Mouse (Mus musculus) MEL (cell line): ENCODE measurements around the gene Fryl. TPM values are rescaled to one million over a fixed set of nuclear protein-coding genes. Genes with fewer than 3 reads are reported as not detected.

Experiments
- DNase-seq: peaks from one replicate; pipeline ENCODE4 v3.0.0; 2011; ENCODE audit warnings: low read depth, low spot score
- H3K27ac ChIP-seq: 2 replicates; pipeline ENCODE4 v1.5.1; 2012; ENCODE audit warnings: low read depth, mild to moderate bottlenecking, control low read depth, low read length, moderate library complexity; ENCODE audit not compliant: control insufficient read depth
- H3K27me3 ChIP-seq, 2 experiments: fragments of 150-350 bp in 1 of 2; sonication (generic) in 1 of 2; 2 replicates each; pipeline ENCODE4 v1.6.1; 2012; ENCODE audit warnings: low read length in 2 of 2, mild to moderate bottlenecking in 2 of 2, improper control_type of control experiment in 1 of 2, moderate library complexity in 1 of 2; ENCODE audit not compliant: insufficient read depth in 2 of 2, control insufficient read depth in 1 of 2
- H3K36me3 ChIP-seq, 2 experiments: 2 replicates each; pipeline ENCODE4 v1.6.1; 2012 to 2014; ENCODE audit warnings: low read length in 2 of 2, improper control_type of control experiment in 1 of 2, inconsistent platforms in 1 of 2, mild to moderate bottlenecking in 1 of 2; ENCODE audit not compliant: insufficient read depth in 2 of 2, control insufficient read depth in 1 of 2
- H3K4me1 ChIP-seq, 2 experiments: fragments of 150-350 bp in 1 of 2; sonication (generic) in 1 of 2; 2 replicates each; pipeline ENCODE4 v1.6.1; 2012; ENCODE audit warnings: low read length in 2 of 2, improper control_type of control experiment in 1 of 2, mild to moderate bottlenecking in 1 of 2; ENCODE audit not compliant: insufficient read depth in 2 of 2, control insufficient read depth in 1 of 2
- H3K4me3 ChIP-seq, 2 experiments: fragments of 150-350 bp in 1 of 2; sonication (generic) in 1 of 2; 2 replicates each; pipeline ENCODE4 v1.5.1; 2012; ENCODE audit warnings: low read depth in 2 of 2, low read length in 2 of 2, mild to moderate bottlenecking in 2 of 2, moderate library complexity in 2 of 2, control low read depth in 1 of 2, improper control_type of control experiment in 1 of 2; ENCODE audit not compliant: control insufficient read depth in 1 of 2, insufficient read depth in 1 of 2
- H3K79me2 ChIP-seq: 2 replicates; pipeline ENCODE4 v1.6.1; 2012; ENCODE audit warnings: mild to moderate bottlenecking, low read length, moderate library complexity; ENCODE audit not compliant: control insufficient read depth, poor library complexity, insufficient read depth
- H3K9ac ChIP-seq: 2 replicates; pipeline ENCODE4 v1.6.1; 2012; ENCODE audit warnings: low read depth, mild to moderate bottlenecking, control low read depth, low read length, moderate library complexity; ENCODE audit not compliant: control insufficient read depth, poor library complexity, severe bottlenecking
- H3K9me3 ChIP-seq: fragments of 150-350 bp; sonication (generic); replicated peaks from 2 replicates; pipeline ENCODE4 v1.6.1; 2012; ENCODE audit warnings: mild to moderate bottlenecking, low read length, improper control_type of control experiment, moderate library complexity; ENCODE audit not compliant: insufficient read depth
- BHLHE40 ChIP-seq: IDR thresholded peaks from 2 replicates; pipeline ENCODE4 v1.6.1; 2012; ENCODE audit warnings: low read depth, mild to moderate bottlenecking, inconsistent platforms, low read length, improper control_type of control experiment, borderline replicate concordance
- E2F4 ChIP-seq: IDR thresholded peaks from 2 replicates; pipeline ENCODE4 v1.6.1; 2011; ENCODE audit warnings: low read depth, low read length, improper control_type of control experiment, borderline replicate concordance
- ETS1 ChIP-seq: IDR thresholded peaks from 2 replicates; pipeline ENCODE4 v1.6.1; 2012; ENCODE audit warnings: low read depth, mild to moderate bottlenecking, inconsistent platforms, low read length, improper control_type of control experiment, moderate library complexity
- GABPA ChIP-seq: IDR thresholded peaks from 2 replicates; pipeline ENCODE4 v1.6.1; 2012; ENCODE audit warnings: low read depth, mild to moderate bottlenecking, inconsistent platforms, low read length, improper control_type of control experiment, moderate library complexity
- KAT2A ChIP-seq: conservative IDR thresholded peaks from 2 replicates; pipeline ENCODE4 v1.6.1; 2012; ENCODE audit warnings: low read depth, low read length, improper control_type of control experiment, inconsistent platforms
- MAZ ChIP-seq: IDR thresholded peaks from 2 replicates; pipeline ENCODE4 v1.6.1; 2012; ENCODE audit warnings: low read depth, mild to moderate bottlenecking, inconsistent platforms, low read length, improper control_type of control experiment
- MEF2A ChIP-seq: IDR thresholded peaks from 2 replicates; pipeline ENCODE4 v1.6.1; 2014; ENCODE audit warnings: low read depth, mild to moderate bottlenecking, inconsistent platforms, low read length, improper control_type of control experiment; ENCODE audit not compliant: poor library complexity, insufficient replicate concordance, severe bottlenecking; ENCODE audit errors: extremely low read depth
- MYC ChIP-seq: IDR thresholded peaks from 2 replicates; pipeline ENCODE4 v1.6.1; 2011; ENCODE audit warnings: low read depth, mild to moderate bottlenecking, low read length, improper control_type of control experiment, moderate library complexity
- NELFE ChIP-seq: IDR thresholded peaks from 2 replicates; pipeline ENCODE4 v1.6.1; 2011; ENCODE audit warnings: low read depth, low read length, improper control_type of control experiment
- RAD21 ChIP-seq: IDR thresholded peaks from 2 replicates; pipeline ENCODE4 v1.6.1; 2011; ENCODE audit warnings: mild to moderate bottlenecking, low read depth, low read length, improper control_type of control experiment
- RCOR1 ChIP-seq: IDR thresholded peaks from 2 replicates; pipeline ENCODE4 v1.6.1; 2012; ENCODE audit warnings: low read depth, mild to moderate bottlenecking, inconsistent platforms, low read length, improper control_type of control experiment
- SMC3 ChIP-seq: IDR thresholded peaks from 2 replicates; pipeline ENCODE4 v1.6.1; 2011; ENCODE audit warnings: low read depth, low read length, improper control_type of control experiment
- UBTF ChIP-seq: IDR thresholded peaks from 2 replicates; pipeline ENCODE4 v1.6.1; 2012; ENCODE audit warnings: low read depth, mild to moderate bottlenecking, inconsistent platforms, low read length, improper control_type of control experiment, moderate library complexity, borderline replicate concordance; ENCODE audit not compliant: insufficient read depth
- USF1 ChIP-seq: IDR thresholded peaks from 2 replicates; pipeline ENCODE4 v1.6.1; 2014; ENCODE audit warnings: low read depth, mild to moderate bottlenecking, inconsistent platforms, low read length, improper control_type of control experiment, moderate library complexity
- ZC3H11A ChIP-seq: IDR thresholded peaks from 2 replicates; pipeline ENCODE4 v1.6.1; 2012; ENCODE audit warnings: low read depth, mild to moderate bottlenecking, inconsistent platforms, low read length, improper control_type of control experiment
- ZMIZ1 ChIP-seq: IDR thresholded peaks from 2 replicates; pipeline ENCODE4 v1.6.1; 2012; ENCODE audit warnings: low read depth, mild to moderate bottlenecking, inconsistent platforms, low read length, improper control_type of control experiment, moderate library complexity
- ZNF384 ChIP-seq: IDR thresholded peaks from 2 replicates; pipeline ENCODE4 v1.6.1; 2012; ENCODE audit warnings: low read depth, mild to moderate bottlenecking, inconsistent platforms, low read length, improper control_type of control experiment
- polyA plus RNA-seq, 2 experiments: library from polyadenylated mRNA; stranded (reverse) in 1 of 2; unstranded in 1 of 2; fragments of >175 nt in 1 of 2; fragments of >200 nt in 1 of 2; gene quantifications; 2 replicates each; pipeline versions ENCODE4 v1.2.1 to v1.2.4; 2012; ENCODE audit warnings: low replicate concordance in 2 of 2, low read depth in 1 of 2; ENCODE audit not compliant: insufficient read length in 2 of 2, insufficient read depth in 1 of 2, missing spikeins in 1 of 2
- total RNA-seq: library from RNA; depleted of rRNA; stranded (reverse); fragments of 300-350 nt; gene quantifications from 2 replicates; pipeline ENCODE4 v1.2.3, GENCODE M21; 2012

Gene Fryl
- total and polyA plus RNA-seq, 3 experiments = 18.8 to 188 (median 39.7) TPM

DNA sequence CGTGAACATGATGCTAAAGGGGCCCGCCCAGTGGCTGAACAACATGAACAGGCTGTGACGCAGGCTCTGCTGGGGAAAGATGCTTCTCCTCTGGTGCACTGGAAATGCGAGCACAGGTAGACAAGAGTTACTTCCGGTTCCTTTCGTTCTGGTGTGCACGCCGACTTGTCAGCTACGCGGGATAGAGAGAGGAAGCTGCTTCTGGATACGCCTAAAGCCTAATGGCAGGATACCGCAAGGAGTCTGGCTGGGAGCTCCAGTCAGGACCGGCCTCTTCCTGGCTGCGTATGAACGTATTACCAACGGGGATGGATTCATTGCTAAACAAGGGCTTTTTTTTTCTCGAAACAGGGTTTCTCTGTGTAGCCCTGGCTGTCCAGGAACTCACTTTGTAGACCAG, 167.3 kb downstream of the Fryl start:
- Histone ChIP-seq H3K27me3 (no peaks in the 10 kb centered on the region), H3K9ac (no peak overlapping the region), H3K4me1 (no peaks in the 10 kb centered on the region), H3K79me2 (no peaks in the 10 kb centered on the region), H3K36me3 (no peaks in the 10 kb centered on the region; a peak in 1 of 4 replicates), H3K4me3 (no peak overlapping the region), H3K9me3 (no peaks in the 10 kb centered on the region), H3K27ac (no peak overlapping the region)
- DNase-seq = no peak
- no peak for TF ChIP-seq NELFE
- no peak for TF ChIP-seq RCOR1
- no peak for TF ChIP-seq ETS1
- no peak for TF ChIP-seq UBTF
- TF ChIP-seq SMC3 = no peak
- no peak for TF ChIP-seq MAZ
- TF ChIP-seq KAT2A = no peak
- TF ChIP-seq E2F4 = no peak
- TF ChIP-seq ZC3H11A = no peak
- TF ChIP-seq MYC = no peak
- no peak for TF ChIP-seq RAD21

DNA sequence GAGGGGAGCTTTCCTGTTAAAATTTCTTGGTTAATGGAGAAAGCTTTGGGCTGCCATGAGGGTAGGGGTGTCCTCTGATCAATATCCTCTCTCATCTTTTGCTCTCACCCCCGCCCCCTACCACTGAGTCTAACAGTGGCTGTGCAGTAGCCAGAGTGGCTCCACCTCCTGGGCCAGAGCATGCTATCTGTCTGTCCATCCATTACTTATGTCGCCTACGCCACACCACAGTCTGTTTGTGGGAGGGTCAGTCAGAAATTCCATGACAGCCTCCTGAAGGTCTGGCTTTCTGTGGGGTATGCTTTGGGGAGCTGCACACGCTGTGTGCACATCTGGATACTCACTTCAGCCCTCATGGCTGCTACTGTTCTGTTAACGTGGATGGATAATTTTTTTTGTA, 174.9 kb downstream of the Fryl start:
- Histone ChIP-seq H3K9ac (no peak overlapping the region), H3K79me2 (no peaks in the 10 kb centered on the region), H3K4me1 (no peaks in the 10 kb centered on the region), H3K4me3 (no peak overlapping the region), H3K27ac (no peak overlapping the region), H3K9me3 (no peaks in the 10 kb centered on the region), H3K27me3 (no peaks in the 10 kb centered on the region), H3K36me3 (peaks cover 0 to 2% of the 10 kb centered on the region in 2 experiments; a peak in 1 of 4 replicates)
- DNase-seq = no peak
- TF ChIP-seq GABPA = no peak
- no peak for TF ChIP-seq BHLHE40
- TF ChIP-seq ZMIZ1 = no peak
- no peak for TF ChIP-seq ZNF384
- no peak for TF ChIP-seq ETS1
- no peak for TF ChIP-seq KAT2A
- no peak for TF ChIP-seq USF1
- no peak for TF ChIP-seq MEF2A
